Mouse (Mus musculus) adrenal gland, postnatal 36 days (tissue): ENCODE measurements at regions not wholly inside any gene's neighbourhood (a gene's known extent, or its start where the extent isn't known, plus 50 kb on each side); places are given as distances from the start of the nearest gene placed in this dataset.
A peak's percentile ranks its signal among the peaks of the same experiment; 100 is the strongest.
"Not testable (repeated sequence)": the region's sequence is repeated elsewhere in the genome, so short reads cannot be mapped to it uniquely, and the experiment has no call there.

Experiments
- DNase-seq, 2 experiments: peaks; one replicate each; pipeline ENCODE4 v3.0.0; 2021; ENCODE audit warnings: mixed read lengths in 1 of 2

GRCm38 (mm10) chr13:4935940-4936339, 327.0 kb upstream of the Akr1e1 start:
- peak in 1 of 2 experiments; percentile 17 for DNase-seq

GRCm38 (mm10) chr13:4939849-4940248, 330.9 kb upstream of the Akr1e1 start:
- DNase-seq, result no peak

- peak; percentile 16 to 20 for DNase-seq
Measured at GRCm38 (mm10) chr13:4942490-4942889, 333.5 kb upstream of the Akr1e1 start.

- DNase-seq, result no peak
Measured at GRCm38 (mm10) chr13:4943046-4943445, 334.1 kb upstream of the Akr1e1 start.

GRCm38 (mm10) chr13:4955384-4955783, 346.4 kb upstream of the Akr1e1 start:
- no peak for DNase-seq

GRCm38 (mm10) chr13:4964824-4965223, 355.9 kb upstream of the Akr1e1 start:
- DNase-seq, result no peak

- DNase-seq, result no peak
Measured at GRCm38 (mm10) chr13:4970081-4970892, 361.3 kb upstream of the Akr1e1 start.

GRCm38 (mm10) chr13:4971472-4972067, 362.6 kb upstream of the Akr1e1 start:
- DNase-seq, result no peak

GRCm38 (mm10) chr13:4992876-4993275, 383.9 kb upstream of the Akr1e1 start:
- DNase-seq, result no peak

GRCm38 (mm10) chr13:5008296-5008695, 399.3 kb upstream of the Akr1e1 start:
- no peak for DNase-seq

GRCm38 (mm10) chr13:5022439-5022838, 413.5 kb upstream of the Akr1e1 start:
- DNase-seq, result no peak

- no peak for DNase-seq
Measured at GRCm38 (mm10) chr13:5059859-5060258, 450.9 kb upstream of the Akr1e1 start.

GRCm38 (mm10) chr13:5060462-5060861, 451.5 kb upstream of the Akr1e1 start:
- no peak for DNase-seq

GRCm38 (mm10) chr13:5107454-5107853, 498.5 kb upstream of the Akr1e1 start:
- DNase-seq, result no peak

- DNase-seq, result no peak
Measured at GRCm38 (mm10) chr13:5154911-5155310, 545.9 kb upstream of the Akr1e1 start.

GRCm38 (mm10) chr13:5159765-5160684, 551.1 kb upstream of the Akr1e1 start:
- DNase-seq, result peak in 1 of 2 experiments; percentile 1

GRCm38 (mm10) chr13:5166716-5167115, 557.7 kb upstream of the Akr1e1 start:
- peak; percentile 28 to 34 for DNase-seq

GRCm38 (mm10) chr13:5178996-5179395, 570.0 kb upstream of the Akr1e1 start:
- DNase-seq, result no peak

- DNase-seq, result no peak
Measured at GRCm38 (mm10) chr13:5179552-5179951, 570.6 kb upstream of the Akr1e1 start.

GRCm38 (mm10) chr13:5185237-5185800, 576.3 kb upstream of the Akr1e1 start:
- DNase-seq, result not testable (repeated sequence)

- DNase-seq, result no peak
Measured at GRCm38 (mm10) chr13:5202736-5203135, 593.8 kb upstream of the Akr1e1 start.

- peak; percentile 55 to 65 for DNase-seq
Measured at GRCm38 (mm10) chr13:5204143-5204542, 595.2 kb upstream of the Akr1e1 start.
